ENCODE assay signal across 8 mouse cellular contexts in genomic region chr7:78595895-78596294, GRCm38 (mm10).
DNase-seq lines count a peak whose midpoint lies in the region; ATAC-seq and TF ChIP-seq lines count a peak whose summit lies in the region.

No protein-coding gene starts in this region.

- ATAC-seq in heart, embryonic 15.5 days (replicated peaks; ENCODE audit: insufficient number of reproducible peaks, insufficient read depth, low FRiP score, low read depth), result peak; percentile 53
- peak; percentile 78; the same call in 1 of the 2 replicates for ATAC-seq in kidney, embryonic 16.5 days (ENCODE audit: low FRiP score, low TSS enrichment)

- peak; percentile 75 for DNase-seq in CD4-positive helper T cell, adult 2 months (ENCODE audit: low read depth, low spot score)
- peak; percentile 63 to 69 for DNase-seq in adrenal gland, adult 18-20 months (ENCODE audit: low spot score in 2 of 2)
- DNase-seq in embryo, embryonic 10 days (ENCODE audit: low spot score), result peak; percentile 81
- DNase-seq in lung, adult 18-20 months, result peak; percentile 20 to 21
- DNase-seq in thymus, adult 2 months, result peak; percentile 82

- peak; percentile 85 for TF ChIP-seq CTCF in olfactory bulb, adult 2 months (IDR thresholded peaks at IDR 0.05; ENCODE audit: insufficient read depth, low read depth, low read length)
- peak; percentile 96 for TF ChIP-seq CTCF in thymus, adult 2 months (IDR thresholded peaks at IDR 0.05; ENCODE audit: borderline replicate concordance, control insufficient read depth, extremely low read depth, insufficient read depth, low read length, poor library complexity)

- no peaks in the 10 kb centered on the region for H3K4me1 ChIP-seq in heart, embryonic 15.5 days (replicated peaks)
- peaks cover 7% of the 10 kb centered on the region; the same call in 1 of the 2 replicates for H3K4me1 ChIP-seq in kidney, embryonic 16.5 days (ENCODE audit: insufficient read depth, low read length)
- peaks cover 20% of the 10 kb centered on the region for H3K4me1 ChIP-seq in olfactory bulb, adult 2 months (ENCODE audit: control insufficient read depth, insufficient read depth, low read length)
- peaks cover 37% of the 10 kb centered on the region for H3K4me1 ChIP-seq in thymus, adult 2 months (replicated peaks; ENCODE audit: control insufficient read depth, insufficient read depth, low read length)

- H3K9ac ChIP-seq in heart, embryonic 15.5 days, result no peak overlapping the region
- H3K9ac ChIP-seq in kidney, embryonic 16.5 days (replicated peaks; ENCODE audit: low read length), result no peak overlapping the region

- peaks cover 48% of the 10 kb centered on the region for H3K27me3 ChIP-seq in heart, embryonic 15.5 days
- peaks cover 15% of the 10 kb centered on the region for H3K27me3 ChIP-seq in kidney, embryonic 16.5 days (ENCODE audit: insufficient read depth, low read length)
- H3K27me3 ChIP-seq in thymus, adult 2 months (ENCODE audit: control insufficient read depth, insufficient read depth, low read length), result no peaks in the 10 kb centered on the region

- H3K27ac ChIP-seq in heart, embryonic 15.5 days, result no peak overlapping the region
- no peak overlapping the region for H3K27ac ChIP-seq in kidney, embryonic 16.5 days (ENCODE audit: low read length)
- H3K27ac ChIP-seq in olfactory bulb, adult 2 months (ENCODE audit: insufficient read depth, low read depth, low read length), result no peak overlapping the region
- no peak overlapping the region for H3K27ac ChIP-seq in thymus, adult 2 months (ENCODE audit: control insufficient read depth, insufficient read depth, low read length)

- H3K36me3 ChIP-seq in heart, embryonic 15.5 days, result no peaks in the 10 kb centered on the region
- no peaks in the 10 kb centered on the region for H3K36me3 ChIP-seq in kidney, embryonic 16.5 days (ENCODE audit: insufficient read depth, low read length)
- no peaks in the 10 kb centered on the region for H3K36me3 ChIP-seq in thymus, adult 2 months (ENCODE audit: control insufficient read depth, insufficient read depth, low read length)

- H3K4me2 ChIP-seq in heart, embryonic 15.5 days, result no peak overlapping the region
- H3K4me2 ChIP-seq in kidney, embryonic 16.5 days (replicated peaks; ENCODE audit: low read depth, low read length), result no peak overlapping the region

- WGBS in heart, embryonic 15.5 days, result 2% methylated on average over 4 of the region's 4 CpGs
- 4% methylated on average over 4 of the region's 4 CpGs for WGBS in kidney, embryonic 16.5 days
- WGBS in olfactory bulb, adult 2 months, result 6% methylated on average over 4 of the region's 4 CpGs
- 7% methylated on average over 4 of the region's 4 CpGs for WGBS in thymus, adult 2 months

- H3K9me3 ChIP-seq in heart, embryonic 15.5 days (replicated peaks), result no peaks in the 10 kb centered on the region
- H3K9me3 ChIP-seq in kidney, embryonic 16.5 days (ENCODE audit: low read length), result no peaks in the 10 kb centered on the region

- TF ChIP-seq POLR2A in olfactory bulb, adult 2 months (IDR thresholded peaks at IDR 0.05; ENCODE audit: insufficient read depth, low read depth, low read length), result no peak
- TF ChIP-seq POLR2A in thymus, adult 2 months (IDR thresholded peaks at IDR 0.05; ENCODE audit: control insufficient read depth, extremely low read depth, insufficient read depth, low read length, poor library complexity), result no peak

- H3K4me3 ChIP-seq in heart, embryonic 15.5 days, result no peak overlapping the region
- H3K4me3 ChIP-seq in kidney, embryonic 16.5 days (ENCODE audit: low read length), result no peak overlapping the region
- H3K4me3 ChIP-seq in olfactory bulb, adult 2 months (ENCODE audit: insufficient read depth, low read depth, low read length), result no peak overlapping the region
- no peak overlapping the region for H3K4me3 ChIP-seq in thymus, adult 2 months (ENCODE audit: control insufficient read depth, insufficient read depth, low read length)

Comparison
In these comparisons a context has a peak if more than half of its experiments do, and no peak if none do; other contexts are left out.
1. DNase-seq: peak in every context shown above with its lines; median percentile 82 in thymus, adult 2 months; 81 in embryo, embryonic 10 days; 75 in CD4-positive helper T cell, adult 2 months; 66 in adrenal gland, adult 18-20 months; 20 in lung, adult 18-20 months.